Mouse (Mus musculus) MEL (cell line): ENCODE data around the gene Unc13b.

ENCODE experiments used
- KAT2A ChIP-seq: conservative IDR thresholded peaks from 2 replicates; pipeline ENCODE4 v1.6.1; 2012; ENCODE audit warnings: low read depth, low read length, improper control_type of control experiment, inconsistent platforms
- POLR2AphosphoS2 ChIP-seq: IDR thresholded peaks from 2 replicates; pipeline ENCODE4 v1.6.1; 2011; ENCODE audit warnings: low read length, improper control_type of control experiment
- TCF12 ChIP-seq: IDR thresholded peaks from 2 replicates; pipeline ENCODE4 v1.6.1; 2014; ENCODE audit warnings: low read depth, mild to moderate bottlenecking, inconsistent platforms, low read length, improper control_type of control experiment, moderate library complexity

GRCm38 (mm10) chr4:43294001-43294400 is 235.2 kb downstream of the Unc13b start:
- TF ChIP-seq KAT2A (no peak), POLR2AphosphoS2 (no peak), TCF12 (no peak)
